Mouse (Mus musculus) right cerebral cortex, adult 2 months (tissue): ENCODE data around the gene Uvrag.

Source experiments
- DNase-seq, 2 experiments: peaks; one replicate each; pipeline ENCODE4 v3.0.0; 2021 to 2022; ENCODE audit warnings: low spot score in 2 of 2

The Uvrag gene

DNA sequence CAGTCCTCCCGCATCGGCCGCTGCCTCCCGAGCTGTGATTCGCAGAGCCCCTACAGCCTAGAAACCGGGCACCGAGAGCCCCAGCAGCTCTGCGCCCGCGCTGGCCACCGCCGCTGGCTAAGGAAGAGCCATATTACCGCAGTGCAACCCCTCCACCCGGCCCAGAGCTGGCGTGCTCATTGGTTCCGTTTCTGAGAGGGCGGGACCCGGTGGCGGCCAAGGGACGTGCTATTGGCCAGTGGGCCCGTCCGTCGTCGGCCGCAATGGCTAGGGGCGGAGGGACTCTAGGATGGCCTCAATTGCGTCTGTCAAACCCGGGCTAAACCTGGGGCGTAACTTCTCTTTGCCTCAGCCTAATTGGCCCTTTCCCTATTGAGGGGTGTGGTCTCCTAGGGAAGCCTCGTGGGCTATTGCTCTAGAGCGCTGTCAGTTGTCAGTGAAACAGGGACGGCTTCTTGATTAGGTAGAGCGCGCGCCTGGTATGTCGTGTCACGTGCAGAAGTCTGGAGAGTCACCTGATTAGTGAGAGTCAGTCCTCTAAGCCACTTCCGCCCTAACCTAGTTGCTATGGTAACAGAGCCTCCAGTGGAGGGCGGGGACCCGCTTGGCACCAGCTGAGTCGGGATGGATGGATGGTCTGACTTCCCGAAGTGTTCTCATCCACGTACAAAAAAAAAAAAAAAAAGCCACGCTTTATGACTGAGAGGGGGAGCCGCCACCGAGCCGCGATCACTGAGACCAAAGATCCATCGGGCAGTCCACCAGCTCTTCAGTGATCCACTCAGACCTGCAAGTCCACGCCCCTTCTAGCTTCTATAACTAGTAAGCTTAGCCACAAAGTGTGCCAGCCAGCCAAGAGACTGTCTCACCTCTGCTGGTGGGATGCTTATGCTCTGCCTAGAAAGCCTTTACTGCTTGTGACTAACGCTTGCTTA, at the start of gene Uvrag:
TSS of gene Uvrag (minus strand) at position 158 of the 935 bp plus-strand sequence.
- DNase-seq, result peak; percentile 99 to 100

DNA sequence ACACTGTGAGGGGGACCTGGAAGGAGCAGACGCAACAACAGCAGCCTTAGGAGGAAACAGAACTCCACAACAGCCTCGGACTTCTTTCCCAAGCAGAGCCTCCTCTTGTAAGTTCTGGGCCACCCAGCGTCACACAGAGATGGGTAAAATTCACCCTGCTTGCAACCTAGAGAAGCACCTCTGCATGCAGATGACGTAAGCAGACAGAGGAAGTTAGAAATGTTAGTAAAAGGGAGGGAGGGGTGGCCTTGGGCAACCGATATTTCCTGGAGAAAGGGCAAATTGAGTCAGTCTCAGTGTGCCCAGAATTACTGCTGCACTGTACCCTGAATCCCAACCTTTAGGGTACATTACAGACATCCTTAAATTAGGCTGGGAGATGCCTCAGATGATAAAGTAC, 48.9 kb upstream of the Uvrag start:
- DNase-seq, result no peak

DNA sequence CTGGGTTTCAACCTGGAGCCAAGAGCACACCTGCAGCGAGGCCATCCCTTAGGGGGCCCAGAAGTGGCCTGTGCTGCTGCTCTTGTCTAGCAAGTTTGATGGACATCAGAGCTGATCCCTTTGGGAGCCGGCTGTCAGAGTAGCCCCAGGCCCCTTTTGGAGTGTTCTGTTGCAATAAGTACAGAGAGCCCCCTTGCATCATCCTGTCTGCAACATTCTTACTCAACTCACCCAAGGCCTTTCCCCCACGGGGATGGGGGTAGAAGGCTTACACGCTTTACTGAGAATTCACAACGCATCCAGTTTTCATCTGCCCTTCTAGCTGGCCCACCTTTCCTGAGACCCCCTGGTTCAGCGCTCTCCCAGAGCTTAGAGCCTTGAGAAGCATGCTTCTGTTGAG, 47.7 kb upstream of the Uvrag start:
- no peak for DNase-seq

DNA sequence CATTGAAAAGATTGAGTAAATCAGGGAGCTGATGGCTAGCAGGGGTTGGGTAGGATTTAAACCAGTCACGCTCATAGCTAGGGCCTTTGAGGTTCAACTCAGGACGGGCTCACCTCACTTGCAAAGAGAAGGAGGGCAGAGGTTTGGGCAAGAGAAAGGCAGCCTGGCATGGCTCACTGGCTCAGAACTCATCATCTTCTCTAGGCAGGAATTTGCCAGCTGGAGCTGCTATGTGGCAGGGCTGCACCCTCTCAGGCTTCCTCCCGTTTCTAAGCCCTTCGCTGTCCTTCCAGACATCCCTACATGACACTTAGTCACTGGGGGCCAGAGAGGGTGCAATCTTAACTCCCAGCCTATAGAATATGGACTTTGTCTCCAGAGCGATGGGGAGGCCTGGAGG, 46.5 kb upstream of the Uvrag start:
- no peak for DNase-seq

DNA sequence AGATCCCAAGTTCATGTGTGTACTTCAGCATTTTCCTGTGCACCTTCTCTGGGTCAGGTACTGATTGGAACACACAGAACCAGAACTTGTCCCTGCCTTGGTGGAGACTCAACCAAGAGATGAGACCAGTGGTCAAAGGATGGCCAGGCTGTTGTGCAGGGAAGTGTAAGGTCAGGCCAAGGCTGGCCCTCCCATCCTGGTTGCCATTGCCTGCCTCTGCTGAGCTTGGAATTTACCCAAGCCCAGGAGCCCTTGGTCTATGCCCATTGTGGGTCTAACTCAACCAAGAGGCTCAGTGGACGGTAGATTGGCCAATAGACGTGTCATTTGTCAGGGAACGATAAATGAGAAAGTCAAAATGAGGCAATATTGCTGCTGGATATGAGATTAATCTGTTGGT, 44.5 kb upstream of the Uvrag start:
- DNase-seq, result no peak

DNA sequence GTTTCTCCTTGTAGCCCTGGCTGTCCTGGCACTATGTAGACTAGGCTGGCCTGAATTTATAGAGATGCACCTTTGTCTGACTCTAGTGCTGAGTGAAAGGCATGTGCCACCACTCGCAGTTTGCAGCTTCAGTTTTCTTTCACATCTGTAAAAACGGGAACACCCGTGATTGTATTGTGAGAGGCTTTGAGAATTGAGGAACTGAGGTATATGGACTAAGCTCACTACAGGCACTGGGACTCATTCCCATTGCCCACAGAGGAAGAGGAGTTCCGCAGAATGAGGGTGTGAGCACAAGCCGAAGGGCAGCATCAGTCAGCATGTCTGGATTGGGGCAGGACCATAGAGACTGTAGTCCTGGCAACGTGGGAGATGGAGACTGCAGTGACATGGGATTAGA, 42.8 kb upstream of the Uvrag start:
- no peak for DNase-seq

DNA sequence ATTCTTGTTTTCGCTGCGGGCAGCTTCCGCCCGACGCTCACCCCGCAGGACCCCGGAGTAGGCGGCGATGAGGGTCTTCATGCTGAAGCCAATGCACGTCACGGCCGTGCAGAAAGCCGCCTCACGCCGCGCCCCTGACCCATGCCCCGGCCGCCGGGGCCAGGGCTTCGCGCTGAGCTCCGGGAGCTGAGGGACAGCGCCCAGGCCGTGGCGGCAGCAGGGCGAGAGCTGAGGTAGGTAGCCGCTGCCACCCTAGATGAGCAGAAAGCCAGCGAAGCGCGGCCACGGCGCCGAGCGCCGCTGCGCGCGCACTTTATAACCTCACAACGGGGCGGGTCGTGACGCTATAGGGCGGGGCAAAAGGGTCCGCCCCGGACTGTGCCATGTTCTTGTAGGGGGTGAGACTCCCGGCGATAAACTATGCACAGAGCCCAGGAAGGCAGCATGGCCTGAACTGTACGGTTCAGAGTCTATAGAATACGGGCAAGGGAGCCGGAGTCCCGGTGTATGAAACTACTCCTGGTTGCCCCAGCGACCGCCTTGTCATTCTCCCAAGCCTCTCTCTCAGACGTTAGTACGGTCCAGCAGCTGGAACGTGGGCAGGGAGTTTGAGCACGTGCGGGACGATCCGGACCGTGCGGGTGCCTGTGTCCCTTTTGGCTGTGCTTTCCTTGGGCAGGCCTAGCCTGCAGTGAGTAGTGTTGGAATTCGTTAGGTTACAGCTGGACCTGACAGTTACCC, 41.7 kb upstream of the Uvrag start, which contains the start of gene Dgat2:
TSS of gene Dgat2 (minus strand) at position 288 of the 741 bp plus-strand sequence.
- DNase-seq, result peak; percentile 91 to 92

DNA sequence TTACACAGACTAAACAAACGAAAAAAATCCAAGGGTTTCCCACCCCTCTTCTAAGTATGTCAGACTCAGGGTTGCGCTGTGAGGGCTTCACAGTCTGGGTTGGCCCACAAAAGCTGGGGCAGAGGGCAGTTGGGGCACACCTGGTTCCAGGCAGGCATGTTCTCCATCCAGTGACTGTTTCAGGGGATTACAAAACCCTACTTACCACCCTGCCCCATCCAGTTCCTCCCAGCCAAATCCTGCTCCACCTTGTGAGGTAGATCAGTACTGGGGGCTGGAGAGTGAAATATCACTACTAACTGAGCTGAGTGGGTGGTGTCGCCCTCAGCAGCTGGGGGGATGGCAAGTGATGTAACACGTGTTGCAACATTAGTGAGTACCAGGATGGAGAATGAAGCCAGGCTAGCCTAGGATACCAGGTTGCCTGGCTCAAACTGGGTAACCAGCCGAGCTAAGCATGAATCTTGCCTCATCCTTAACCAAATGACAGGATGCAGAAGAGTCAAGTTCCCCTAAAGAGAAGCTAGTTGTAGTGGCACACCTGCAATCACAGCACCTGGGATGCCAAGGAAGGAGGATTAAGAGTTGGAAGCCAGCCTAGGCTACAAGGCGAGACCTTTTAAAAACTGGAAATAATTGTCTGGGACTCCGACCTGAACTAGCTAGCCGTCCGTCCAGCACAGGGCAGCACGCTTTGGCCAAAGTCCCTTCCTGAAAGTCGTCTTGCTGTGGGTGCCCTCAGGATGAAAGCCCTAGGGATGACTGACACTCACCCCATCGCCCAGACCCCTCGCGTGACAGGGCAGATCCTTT, 40.9 kb upstream of the Uvrag start:
- DNase-seq, result peak; percentile 47

DNA sequence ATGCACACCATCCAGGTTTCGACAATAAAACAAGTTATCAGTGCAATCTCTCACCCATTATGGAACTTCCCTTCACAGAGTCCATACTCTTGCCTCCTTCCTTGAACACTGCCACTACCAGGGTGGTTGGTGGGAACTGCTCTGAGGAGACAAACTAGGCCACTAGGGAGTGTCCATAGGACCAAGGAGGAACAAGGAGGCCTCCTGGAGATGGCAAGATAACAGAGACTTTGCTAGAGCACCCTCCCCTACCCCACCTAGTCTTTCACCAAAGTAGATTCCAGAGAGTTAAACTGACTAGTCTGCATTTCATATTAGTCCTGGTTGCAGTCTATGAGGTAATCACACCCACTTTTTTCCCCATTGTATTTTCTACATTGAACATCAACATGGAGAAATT, 39.2 kb upstream of the Uvrag start:
- DNase-seq, result no peak

DNA sequence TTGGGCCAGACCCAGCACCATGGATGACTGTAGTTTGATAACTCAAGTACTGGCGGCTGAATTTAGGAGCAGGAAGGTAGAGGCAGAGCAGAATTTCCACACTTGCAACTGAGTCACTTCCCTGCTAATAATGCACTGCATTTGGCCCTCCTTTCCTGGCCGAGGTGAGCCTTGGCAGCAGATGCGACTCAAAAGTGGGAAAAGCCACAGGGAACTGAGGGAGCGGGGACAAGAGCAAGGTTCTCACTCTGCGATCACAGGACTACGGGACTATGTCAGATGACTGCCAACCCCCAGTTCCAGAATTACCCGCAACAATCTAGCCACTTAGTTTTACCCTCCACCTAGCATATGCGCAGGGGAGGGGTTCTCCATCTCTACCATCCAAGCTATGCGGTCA, 38.3 kb upstream of the Uvrag start:
- no peak for DNase-seq

DNA sequence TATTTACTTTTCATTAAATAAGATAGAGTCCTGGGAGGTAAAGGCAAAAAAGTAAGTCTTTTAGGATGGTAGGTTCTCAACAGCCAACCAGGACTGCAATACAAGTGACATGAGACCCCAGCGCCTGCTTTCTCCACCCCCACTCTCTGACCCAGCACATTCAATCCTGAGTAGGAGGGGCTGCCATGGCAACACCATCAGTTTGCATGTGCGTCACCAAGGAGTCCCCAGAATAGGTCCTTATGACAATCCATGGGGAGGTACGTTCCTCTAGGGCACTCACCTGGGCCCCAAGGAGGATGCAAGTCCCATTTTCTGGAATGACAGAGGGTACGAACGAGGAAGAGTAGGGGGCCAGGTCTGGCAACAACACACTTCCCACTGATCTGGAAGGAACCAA, 36.4 kb upstream of the Uvrag start:
- DNase-seq, result peak; percentile 48

DNA sequence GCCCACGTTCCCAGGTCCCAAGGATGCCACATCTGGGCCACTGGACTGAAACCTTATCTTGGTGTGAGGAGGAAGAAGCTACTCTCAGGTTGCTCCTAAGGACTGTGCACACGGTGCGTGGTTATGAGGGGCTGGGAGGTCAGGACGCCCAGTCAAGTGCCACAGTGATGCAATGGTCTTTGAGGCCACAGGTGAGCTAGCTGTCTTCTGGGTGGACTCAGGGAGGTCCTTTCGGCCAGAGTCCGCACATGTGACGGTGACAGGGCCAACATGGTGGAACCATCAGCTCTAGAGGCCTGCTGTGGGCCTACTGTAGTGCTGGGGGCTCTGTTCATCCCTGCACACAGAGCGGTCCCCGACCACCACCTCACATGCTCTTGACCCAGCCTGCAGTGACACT, 34.7 kb upstream of the Uvrag start:
- no peak for DNase-seq

DNA sequence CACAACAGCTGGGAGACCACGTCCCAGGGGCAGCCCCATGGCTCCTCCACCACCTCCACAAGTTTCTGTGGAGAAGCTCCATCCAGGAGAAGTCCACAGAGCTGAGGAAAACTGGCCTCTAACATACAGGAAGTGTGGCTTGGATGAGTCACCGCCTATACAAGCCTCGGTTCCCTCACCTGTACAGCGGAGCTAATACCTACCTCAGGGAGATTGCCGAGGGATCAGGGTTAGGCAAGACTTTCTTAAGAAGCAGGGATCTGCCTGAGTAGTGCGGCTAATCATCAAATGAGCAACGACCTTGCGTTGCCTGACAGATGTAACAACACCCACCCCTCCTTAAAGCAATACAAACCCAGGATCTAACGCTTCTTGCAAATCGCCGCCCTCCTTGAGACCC, 34.2 kb upstream of the Uvrag start:
- no peak for DNase-seq

DNA sequence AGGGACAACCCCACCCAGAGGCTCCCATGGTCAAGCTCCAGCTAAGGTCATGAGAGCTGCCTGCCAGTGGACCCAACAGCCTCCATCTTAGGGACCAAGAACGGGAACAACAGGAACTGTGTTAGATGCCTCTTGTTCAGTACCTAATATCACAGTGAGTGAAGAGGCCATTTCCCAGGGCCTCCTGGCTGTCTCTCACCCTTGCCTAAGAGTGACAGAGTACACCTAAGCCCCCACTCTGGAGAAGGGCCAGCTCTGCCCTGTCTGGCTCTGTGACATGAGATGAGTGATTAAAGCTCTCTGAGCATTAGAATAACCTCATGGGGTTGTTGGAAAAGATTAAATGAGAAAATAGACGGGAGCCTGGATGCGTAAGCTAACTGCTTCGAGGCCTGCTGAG, 33.1 kb upstream of the Uvrag start:
- DNase-seq, result no peak

DNA sequence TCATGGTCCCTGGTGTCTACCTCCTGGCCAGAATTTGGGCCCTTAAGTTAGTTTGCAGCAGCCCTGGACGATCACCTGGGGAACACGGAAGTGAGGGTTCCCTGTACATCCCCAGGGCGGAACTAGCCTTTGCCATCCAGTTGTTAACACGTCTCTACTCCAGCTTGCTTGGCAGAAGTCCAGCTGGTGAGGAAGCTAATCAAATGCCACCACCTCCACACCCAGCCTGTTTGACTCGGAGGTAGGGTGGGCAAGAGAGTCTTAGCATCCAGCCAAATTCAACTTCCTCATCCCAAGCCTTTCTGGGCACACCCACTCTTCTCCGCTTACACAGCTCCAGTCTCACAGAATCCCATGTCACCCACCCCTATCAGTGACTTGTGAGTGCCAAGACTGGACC, 32.0 kb upstream of the Uvrag start:
- no peak for DNase-seq

DNA sequence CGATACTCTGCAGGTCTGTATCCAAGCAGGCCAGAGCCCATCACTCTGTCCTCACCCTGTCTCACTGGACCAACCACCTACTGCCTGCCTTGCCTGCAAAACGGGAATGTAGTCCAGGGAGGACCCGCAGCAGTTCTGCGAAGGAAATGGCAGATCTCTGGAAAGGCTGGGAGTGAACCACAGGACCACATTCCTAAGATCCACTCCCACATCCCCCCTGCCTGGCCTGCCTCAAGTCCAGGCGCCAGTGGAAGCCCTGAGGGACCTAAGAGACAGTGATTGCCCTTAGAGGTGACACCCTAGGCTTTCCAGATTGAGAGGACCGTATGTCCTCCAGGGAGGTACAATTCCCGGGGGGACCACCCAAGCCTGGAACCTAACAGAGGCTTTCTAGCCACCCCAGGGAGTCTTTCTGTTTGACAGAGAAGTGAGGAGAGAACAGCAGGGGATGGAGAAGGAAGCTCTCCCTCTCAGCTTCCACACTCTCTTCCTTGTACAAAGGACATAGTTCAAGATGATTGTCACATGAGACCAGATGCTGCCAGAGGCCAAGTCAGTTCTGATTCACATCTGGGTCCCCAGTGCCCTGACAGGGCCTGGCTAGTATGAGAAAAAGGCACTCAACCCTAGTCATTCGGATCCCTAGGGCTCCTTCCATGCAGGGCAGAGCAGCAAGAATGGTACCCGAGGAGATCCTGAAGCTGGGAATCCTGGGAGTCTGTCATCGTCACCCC, 31.0 kb upstream of the Uvrag start:
- DNase-seq, result no peak

DNA sequence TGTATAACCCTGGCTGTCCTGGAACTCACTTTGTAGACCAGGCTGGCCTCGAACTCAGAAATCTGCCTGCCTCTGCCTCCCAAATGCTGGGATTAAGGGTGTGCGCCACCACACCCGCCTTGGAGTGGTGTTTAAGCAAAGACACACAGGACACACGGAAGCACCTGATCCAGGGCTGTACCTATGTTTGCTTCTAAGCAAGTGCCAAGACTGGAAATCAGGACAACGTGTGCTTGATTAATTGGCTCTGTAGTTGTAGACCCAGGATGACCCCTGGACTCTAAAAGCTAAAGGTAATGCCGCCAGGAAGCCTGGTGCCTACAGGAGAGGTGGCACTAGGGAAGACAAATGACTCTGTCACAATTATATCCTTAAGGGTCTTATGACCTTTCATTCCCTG, 29.6 kb upstream of the Uvrag start:
- DNase-seq, result no peak

DNA sequence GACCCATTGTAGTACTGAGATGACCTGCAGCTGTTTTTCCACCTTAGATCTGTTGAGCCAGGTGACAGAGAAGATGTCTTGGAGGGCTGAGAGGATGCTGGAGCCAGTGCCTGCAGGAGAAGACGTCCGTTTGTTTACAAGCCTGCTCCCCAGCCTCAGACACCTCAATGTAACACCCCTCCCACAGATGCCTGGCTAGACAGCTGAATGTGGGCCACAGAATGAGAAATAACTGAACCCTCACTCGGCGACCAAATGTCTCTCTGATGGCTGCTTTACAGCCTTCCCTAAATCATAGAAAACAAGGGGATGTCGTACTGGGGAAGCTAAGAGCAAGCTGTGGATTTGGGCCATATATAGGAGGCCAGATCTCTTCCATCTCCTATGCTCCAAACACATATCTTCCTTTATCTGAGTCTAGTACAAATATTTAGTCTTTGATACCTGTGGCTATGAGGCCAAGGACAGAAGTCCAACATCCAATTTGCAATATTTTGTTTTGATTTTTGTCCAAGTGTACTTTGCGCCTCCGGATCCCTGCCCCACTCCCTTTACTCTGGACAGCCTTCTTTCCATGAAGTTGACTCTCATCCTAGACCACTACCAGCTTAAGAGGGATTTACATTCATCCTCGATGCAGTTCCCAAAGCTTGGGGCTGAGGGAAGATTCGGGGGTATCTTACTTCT, 28.9 kb upstream of the Uvrag start:
- DNase-seq, result peak in 1 of 2 experiments; percentile 38

DNA sequence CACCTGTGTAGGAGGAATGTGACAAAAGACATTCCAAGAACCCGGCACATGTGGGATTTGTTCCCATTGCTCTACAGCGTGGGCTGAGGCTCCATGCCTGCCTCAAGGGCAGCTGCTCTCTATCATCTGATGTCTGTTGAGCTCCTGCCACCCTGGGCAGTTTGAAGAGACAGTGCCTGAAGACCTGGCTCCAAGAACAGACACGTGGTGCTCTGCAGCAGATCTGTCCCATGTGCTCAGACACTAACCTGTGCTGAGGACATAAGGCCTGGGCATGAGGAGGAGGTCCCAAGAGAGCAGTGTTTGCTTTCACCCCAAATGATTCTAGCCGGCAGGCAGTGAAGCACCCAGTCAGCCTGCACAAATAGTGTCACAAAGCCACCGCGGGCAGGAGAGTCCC, 27.8 kb upstream of the Uvrag start:
- DNase-seq, result no peak

DNA sequence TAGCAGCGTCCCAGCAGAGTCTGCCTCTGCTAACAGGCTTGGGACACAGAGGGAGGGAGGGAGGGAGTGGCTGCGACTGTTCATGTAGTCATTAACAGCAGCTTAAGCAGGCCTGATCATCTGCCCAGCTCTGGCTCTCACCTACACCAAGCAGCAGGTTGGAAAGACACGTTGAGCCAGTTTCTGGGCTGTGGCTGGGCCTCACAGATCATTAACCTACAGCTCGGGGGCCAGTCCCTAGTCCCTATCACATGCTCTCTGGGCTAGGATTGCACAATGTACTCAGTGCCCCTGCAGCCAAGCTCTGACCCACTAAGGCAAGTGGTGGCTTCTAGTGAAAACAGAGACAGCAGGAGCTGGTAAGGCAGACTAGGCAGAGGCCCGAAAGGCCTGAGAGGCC, 27.0 kb upstream of the Uvrag start:
- DNase-seq, result no peak

DNA sequence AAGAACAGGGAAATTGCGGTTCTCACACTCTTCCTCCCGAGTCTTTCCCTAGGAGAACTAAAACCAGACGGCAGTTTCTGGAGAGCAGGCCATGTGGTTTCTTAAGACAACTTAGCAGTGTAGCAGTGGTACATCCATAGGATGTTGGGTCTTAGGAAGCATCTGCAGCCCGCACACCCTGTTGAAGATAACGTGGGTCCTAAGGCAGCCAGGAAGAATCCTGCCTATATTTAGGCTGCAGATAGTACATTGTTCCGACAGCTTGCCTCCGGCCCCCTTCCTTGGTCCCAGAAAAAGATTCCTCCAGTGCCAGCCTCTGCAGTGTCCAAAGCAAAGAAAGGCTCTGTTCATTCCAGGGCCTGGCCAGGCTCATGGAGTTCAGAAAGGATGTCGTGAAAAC, 25.2 kb upstream of the Uvrag start:
- DNase-seq, result peak in 1 of 2 experiments; percentile 40
